Mouse (Mus musculus) heart, adult 11 months (tissue): ENCODE results near the gene Cyp2a4.
A peak's percentile ranks its signal among the peaks of the same experiment; 100 is the strongest.
"Not testable (repeated sequence)": the region's sequence is repeated elsewhere in the genome, so short reads cannot be mapped to it uniquely, and the experiment has no call there.

ENCODE experiments used
- DNase-seq: peaks from one replicate; pipeline ENCODE4 v3.0.0; 2022

Cyp2a4 gene

DNA sequence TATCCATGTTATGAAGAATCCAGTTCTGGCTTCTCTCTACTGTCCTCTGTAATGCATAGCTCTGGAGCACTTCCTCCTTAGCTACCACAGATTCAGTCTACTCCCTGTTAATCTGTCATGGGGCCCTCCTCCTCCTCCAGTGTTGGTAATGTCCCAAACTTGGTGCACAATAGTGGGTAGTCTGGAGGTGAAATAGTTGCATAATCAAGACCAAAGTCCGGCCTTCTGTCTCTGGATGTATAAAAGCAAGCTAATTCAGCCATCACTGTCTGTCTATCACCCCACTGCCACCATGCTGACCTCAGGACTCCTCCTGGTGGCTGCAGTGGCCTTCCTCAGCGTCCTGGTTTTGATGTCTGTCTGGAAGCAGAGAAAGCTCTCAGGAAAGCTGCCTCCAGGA, at the start of gene Cyp2a4:
Gene Cyp2a4, plus strand, starts transcription at position 244 of the 400 bp plus-strand sequence.
- DNase-seq: not testable (repeated sequence)

DNA sequence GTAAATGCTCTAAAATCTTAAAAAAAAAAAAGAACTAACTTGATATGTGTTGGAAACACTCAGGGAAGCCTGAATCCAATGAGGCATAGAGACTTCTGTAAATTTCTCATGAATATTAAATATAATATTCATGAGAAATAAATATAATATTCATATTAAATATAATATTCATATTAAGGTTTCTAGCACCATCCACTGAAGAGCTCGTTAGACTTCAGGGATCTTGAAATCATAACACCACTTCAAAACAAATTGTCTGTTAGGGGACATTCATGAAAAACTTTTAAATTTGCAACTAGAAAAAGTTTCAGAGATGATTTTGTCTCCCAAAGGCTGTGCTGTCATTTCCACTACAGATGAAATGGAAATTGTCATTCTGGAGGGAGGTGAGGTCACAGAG, 46.9 kb upstream of the Cyp2a4 start, which contains the start of gene Vmn1r184:
Gene Vmn1r184, plus strand, starts transcription at position 301 of the 400 bp plus-strand sequence.
- DNase-seq: not testable (repeated sequence)

DNA sequence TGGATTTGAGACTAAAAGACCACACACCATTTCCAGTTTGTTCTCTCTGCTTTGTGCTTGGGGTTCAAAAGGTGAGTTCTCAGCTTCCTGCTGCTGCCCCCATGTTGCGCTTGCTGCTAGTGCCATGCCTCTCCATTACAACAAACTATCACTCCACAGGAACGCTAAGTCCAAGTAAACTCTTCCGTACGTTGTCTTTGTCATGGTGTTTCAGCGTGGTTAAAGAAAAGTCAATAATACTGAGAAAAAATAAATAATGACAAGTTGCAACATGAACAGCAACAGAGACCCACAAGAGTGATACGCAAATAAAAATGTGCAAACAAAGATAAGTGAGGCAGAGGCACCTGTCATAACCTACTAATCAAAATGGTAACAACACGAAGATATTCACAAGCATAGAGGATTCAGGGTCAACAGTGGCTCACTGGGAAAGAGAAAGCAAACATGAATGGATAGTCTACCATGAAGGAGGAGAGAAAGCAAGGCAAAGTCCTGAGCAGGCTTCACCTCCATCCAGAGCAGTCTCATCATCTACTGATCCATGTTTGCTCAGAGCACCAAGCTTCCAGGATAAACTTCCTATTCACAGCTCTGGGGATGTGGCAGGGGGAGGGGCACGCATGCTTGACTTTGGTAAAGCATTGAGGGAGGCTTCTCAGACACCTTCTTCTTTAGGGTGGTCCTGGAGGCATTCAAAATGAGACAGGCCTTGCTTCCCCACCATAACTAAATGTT, 3.4 kb upstream of the Cyp2a4 start:
- DNase-seq: not testable (repeated sequence)

DNA sequence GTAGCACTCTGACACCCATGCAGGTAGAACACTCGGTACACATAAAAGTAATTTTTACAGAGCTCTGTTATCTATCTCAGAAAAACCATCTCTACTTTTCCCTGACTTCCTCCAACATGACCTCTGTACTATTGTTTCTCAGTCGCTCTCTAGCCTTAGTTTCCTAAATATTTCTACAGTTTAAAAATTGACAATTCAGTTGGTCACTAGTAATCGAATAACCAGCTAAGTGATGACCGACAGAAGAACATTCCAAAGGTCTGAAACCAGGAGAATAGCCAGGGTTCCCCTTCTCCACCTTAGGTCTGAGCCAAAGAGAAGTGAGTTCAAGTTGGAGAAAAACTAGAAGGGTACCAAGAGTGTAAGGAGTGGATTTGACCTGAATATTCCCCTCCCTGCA, 4.8 kb downstream of the Cyp2a4 start:
- DNase-seq: not testable (repeated sequence)

DNA sequence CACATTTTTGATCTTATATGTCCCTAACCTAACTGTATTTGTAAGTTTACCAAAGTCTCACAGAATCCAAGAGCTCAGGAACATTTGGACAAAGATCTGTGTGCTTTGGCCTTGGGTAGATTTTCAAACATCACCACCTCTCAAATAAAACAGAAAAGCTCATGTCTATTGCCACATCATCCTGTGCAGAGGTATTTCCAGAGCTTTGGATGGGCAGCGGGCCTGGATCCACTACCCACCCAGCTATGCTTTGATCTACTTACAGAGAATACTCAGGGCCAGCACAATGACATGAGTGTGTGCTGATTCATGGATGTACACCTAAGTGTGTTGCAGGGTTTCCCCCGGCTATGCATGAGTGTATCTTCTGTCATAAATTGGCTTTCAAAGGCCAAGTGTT, 8.2 kb downstream of the Cyp2a4 start:
- not testable (repeated sequence) for DNase-seq

DNA sequence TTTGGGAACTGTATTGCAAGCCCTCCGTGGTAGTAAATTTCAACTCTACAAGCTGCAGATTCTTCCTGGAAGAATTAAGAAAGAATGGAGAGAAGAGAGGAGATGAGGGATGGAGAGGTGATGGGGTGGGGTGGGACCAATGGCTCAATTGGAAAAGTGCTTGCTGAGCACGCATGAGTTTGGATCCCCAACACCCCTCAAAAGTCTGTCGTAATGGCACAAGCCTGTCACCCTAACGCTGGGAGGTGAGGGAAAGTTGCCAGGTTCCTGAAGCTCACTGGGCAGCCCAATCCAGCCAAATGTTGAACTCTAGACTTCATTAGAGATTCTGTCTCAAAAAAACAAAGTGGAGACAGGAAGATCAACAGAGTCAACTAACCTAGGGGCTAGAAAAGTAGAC, 8.8 kb downstream of the Cyp2a4 start:
- not testable (repeated sequence) for DNase-seq

DNA sequence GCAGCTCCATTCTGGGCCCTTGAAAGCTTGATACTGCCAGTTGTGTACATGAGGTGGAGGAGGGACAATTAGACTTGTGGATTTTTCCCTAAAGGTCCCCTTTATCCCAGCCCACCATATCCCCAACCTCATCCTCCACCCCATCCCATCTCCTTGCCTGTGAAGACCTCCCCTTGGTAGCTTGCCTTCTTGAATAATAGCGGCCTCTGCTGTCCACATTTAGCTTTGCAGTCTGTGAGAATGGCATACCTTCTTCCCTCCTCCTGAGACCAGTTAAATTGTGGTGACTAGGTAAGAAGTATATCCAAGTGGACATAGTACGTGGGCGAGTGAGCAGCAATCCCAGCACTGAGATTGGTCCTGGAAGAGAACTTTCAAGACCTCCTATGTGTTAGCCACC, 13.4 kb downstream of the Cyp2a4 start:
- not testable (repeated sequence) for DNase-seq

DNA sequence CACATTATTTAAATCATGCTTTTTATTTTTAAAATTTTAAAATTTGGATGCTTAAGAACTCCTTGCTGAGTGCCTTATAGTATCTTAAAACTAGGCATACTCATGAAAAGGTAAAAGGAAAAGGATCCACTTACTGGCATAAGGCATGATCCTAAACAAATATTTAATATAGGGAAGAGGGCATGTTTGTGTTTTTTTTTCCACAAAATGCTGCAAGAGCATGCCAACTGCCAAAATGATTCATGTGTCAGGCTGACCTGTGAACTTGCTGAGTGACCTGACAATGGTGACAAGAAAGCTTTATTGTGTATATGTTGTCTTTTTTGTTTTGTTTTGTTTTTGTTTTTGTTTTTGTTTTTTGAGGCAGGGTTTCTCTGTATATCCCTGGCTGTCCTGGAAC, 43.2 kb downstream of the Cyp2a4 start:
- DNase-seq: peak; percentile 15

DNA sequence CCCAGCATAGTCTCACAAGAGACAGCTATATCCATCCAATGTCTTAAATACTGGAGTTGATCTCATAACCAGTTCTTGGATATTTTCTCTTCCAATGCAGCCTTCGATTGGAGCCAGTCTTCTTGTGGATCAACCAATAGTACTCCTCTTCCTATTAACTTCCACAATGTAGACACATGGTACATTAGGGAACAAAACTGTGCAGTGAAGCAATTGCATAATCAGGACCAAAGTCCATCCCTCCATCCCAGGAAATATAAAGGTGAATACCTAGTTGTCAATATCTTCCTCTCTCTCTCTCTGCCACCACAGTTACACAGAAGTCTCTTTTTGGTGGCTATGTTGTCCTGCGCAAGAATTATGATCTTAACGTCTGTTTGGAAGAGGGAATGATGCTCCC, 45.3 kb downstream of the Cyp2a4 start:
- not testable (repeated sequence) for DNase-seq

DNA sequence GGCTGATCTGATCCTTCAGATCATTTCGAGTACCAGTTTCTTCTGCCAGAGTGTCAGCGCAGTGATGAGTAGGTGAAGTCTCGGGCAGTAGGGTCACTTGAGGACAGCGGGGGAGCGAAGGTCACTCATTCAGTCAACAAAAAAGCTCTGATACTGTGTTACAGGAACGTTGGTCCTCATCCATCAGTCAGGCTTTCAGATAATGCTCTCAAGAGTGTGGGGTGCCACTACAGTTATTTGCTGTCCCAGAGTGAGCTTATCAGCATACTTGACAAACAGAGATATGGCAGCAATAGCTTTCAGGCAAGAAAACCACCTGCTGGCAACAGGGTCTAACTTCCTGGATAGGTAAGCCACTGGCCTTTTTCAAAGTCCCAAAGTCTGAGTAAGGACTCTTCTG, 49.8 kb downstream of the Cyp2a4 start:
- DNase-seq: not testable (repeated sequence)
